Comparison of ENCODE assay signal across 8 mouse cellular contexts in the genomic region with DNA sequence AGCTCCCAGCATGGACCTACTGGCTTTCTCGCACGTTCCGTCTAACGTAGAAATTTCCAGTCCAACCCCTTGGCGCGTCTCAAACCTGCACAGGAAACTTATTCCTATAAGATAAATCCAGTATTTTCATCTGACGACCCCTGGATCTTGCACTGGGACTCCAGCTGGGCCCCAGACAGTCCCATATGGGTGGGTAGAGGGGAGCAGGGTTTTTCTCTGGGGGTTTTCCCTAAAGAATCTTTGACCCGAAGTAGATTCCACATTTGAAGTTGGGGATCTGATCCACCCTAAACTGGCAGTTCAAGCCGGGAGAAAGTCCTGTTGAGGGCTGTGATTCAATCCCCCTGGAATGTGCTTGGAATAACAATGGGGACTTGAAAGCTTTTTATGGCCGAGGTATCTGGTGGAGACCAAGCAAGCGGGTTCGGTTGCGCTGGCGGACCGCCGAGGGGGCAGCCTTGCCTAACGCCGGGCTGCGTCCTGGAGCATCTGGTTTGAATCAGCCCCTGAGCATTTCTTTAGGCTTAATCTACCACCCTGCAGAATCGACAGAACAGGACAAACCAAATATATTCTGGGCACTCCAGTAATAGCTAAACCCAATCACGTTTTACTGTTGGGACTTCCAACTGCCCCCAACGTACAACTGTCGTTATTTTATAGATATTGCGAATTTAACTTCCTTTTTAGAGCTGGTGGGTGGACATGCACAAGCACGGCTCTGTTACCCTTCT.
DNase-seq lines count a peak whose midpoint lies in the region; ATAC-seq lines count a peak whose summit lies in the region.

No protein-coding gene starts in this region.

- H3K27ac ChIP-seq in hindbrain, embryonic 16.5 days (ENCODE audit: low read depth, low read length) = peak overlapping the region; percentile 75
- H3K27ac ChIP-seq in limb, embryonic 13.5 days = peak overlapping the region; percentile 94
- peak overlapping the region; percentile 76 for H3K27ac ChIP-seq in midbrain, embryonic 11.5 days (ENCODE audit: low read depth, low read length)
- peak overlapping the region; percentile 92 for H3K27ac ChIP-seq in stomach, embryonic 15.5 days

- no peaks in the 10 kb centered on the region for H3K36me3 ChIP-seq in erythroblast, embryonic 14.5 days (ENCODE audit: control insufficient read depth)
- H3K36me3 ChIP-seq in hindbrain, embryonic 16.5 days (ENCODE audit: control insufficient read depth, insufficient read depth, low read length) = no peaks in the 10 kb centered on the region
- H3K36me3 ChIP-seq in limb, embryonic 13.5 days = no peaks in the 10 kb centered on the region
- no peaks in the 10 kb centered on the region for H3K36me3 ChIP-seq in midbrain, embryonic 11.5 days (ENCODE audit: control insufficient read depth, insufficient read depth, low read length)
- no peaks in the 10 kb centered on the region for H3K36me3 ChIP-seq in stomach, embryonic 15.5 days

- peak overlapping the region; percentile 55 for H3K4me3 ChIP-seq in erythroblast, embryonic 14.5 days (replicated peaks)
- H3K4me3 ChIP-seq in hindbrain, embryonic 16.5 days (ENCODE audit: low read length) = peak overlapping the region; percentile 38
- H3K4me3 ChIP-seq in limb, embryonic 13.5 days = peak overlapping the region; percentile 36
- peak overlapping the region; percentile 28 for H3K4me3 ChIP-seq in midbrain, embryonic 11.5 days (ENCODE audit: low read depth, low read length)
- H3K4me3 ChIP-seq in stomach, embryonic 15.5 days (replicated peaks) = peak overlapping the region; percentile 36

- peaks cover 25% of the 10 kb centered on the region for H3K4me1 ChIP-seq in erythroblast, embryonic 14.5 days (ENCODE audit: control insufficient read depth)
- peaks cover 25% of the 10 kb centered on the region for H3K4me1 ChIP-seq in hindbrain, embryonic 16.5 days (ENCODE audit: control insufficient read depth, insufficient read depth, low read depth, low read length)
- H3K4me1 ChIP-seq in limb, embryonic 13.5 days = peaks cover 37% of the 10 kb centered on the region
- H3K4me1 ChIP-seq in midbrain, embryonic 11.5 days (ENCODE audit: control insufficient read depth, insufficient read depth, low read length) = peaks cover 24% of the 10 kb centered on the region
- peaks cover 19% of the 10 kb centered on the region for H3K4me1 ChIP-seq in stomach, embryonic 15.5 days

- H3K9me3 ChIP-seq in erythroblast, embryonic 14.5 days (ENCODE audit: control insufficient read depth, low read length) = peaks cover 6% of the 10 kb centered on the region
- no peaks in the 10 kb centered on the region for H3K9me3 ChIP-seq in hindbrain, embryonic 16.5 days (ENCODE audit: control insufficient read depth, low read length)
- H3K9me3 ChIP-seq in limb, embryonic 13.5 days = no peaks in the 10 kb centered on the region; the same call in 1 of the 2 replicates
- H3K9me3 ChIP-seq in midbrain, embryonic 11.5 days (ENCODE audit: control insufficient read depth, low read length) = no peaks in the 10 kb centered on the region
- no peaks in the 10 kb centered on the region for H3K9me3 ChIP-seq in stomach, embryonic 15.5 days

- DNase-seq in cerebellum, postnatal 14 days = peak; percentile 51
- peak; percentile 63 for DNase-seq in gastrocnemius, postnatal 10 days
- peak; percentile 97 for DNase-seq in midbrain, embryonic 11.5 days (ENCODE audit: low spot score, missing footprints)

- peak overlapping the region; percentile 69 for H3K4me2 ChIP-seq in hindbrain, embryonic 16.5 days (ENCODE audit: low read length)
- peak overlapping the region; percentile 69 for H3K4me2 ChIP-seq in limb, embryonic 13.5 days (replicated peaks)
- H3K4me2 ChIP-seq in midbrain, embryonic 11.5 days = peak overlapping the region; percentile 58
- peak overlapping the region; percentile 73 for H3K4me2 ChIP-seq in stomach, embryonic 15.5 days

- under 1% methylated on average over 25 of the region's 25 CpGs for WGBS in hindbrain, embryonic 16.5 days
- under 1% methylated on average over 25 of the region's 25 CpGs for WGBS in limb, embryonic 13.5 days
- under 1% methylated on average over 25 of the region's 25 CpGs for WGBS in midbrain, embryonic 11.5 days
- under 1% methylated on average over 25 of the region's 25 CpGs for WGBS in stomach, embryonic 15.5 days

- peak overlapping the region; percentile 53 for H3K9ac ChIP-seq in hindbrain, embryonic 16.5 days (ENCODE audit: low read depth, low read length)
- H3K9ac ChIP-seq in limb, embryonic 13.5 days = peak overlapping the region; percentile 59
- peak overlapping the region; percentile 57 for H3K9ac ChIP-seq in midbrain, embryonic 11.5 days (ENCODE audit: low read length)
- H3K9ac ChIP-seq in stomach, embryonic 15.5 days = 0 out of 2 replicates have a peak overlapping the region, but pooled peaks have one; percentile 20

- no peak for ATAC-seq in erythroblast, adult 5-6 weeks (replicated peaks; ENCODE audit: low FRiP score, poor library complexity, severe bottlenecking)
- peak; percentile 70 for ATAC-seq in hindbrain, embryonic 16.5 days
- peak; percentile 79 for ATAC-seq in limb, embryonic 13.5 days (ENCODE audit: low FRiP score, low read depth)
- peak; percentile 75 for ATAC-seq in midbrain, embryonic 11.5 days (ENCODE audit: low FRiP score)
- ATAC-seq in stomach, embryonic 15.5 days (ENCODE audit: insufficient read depth, low FRiP score, low read depth) = peak; percentile 23; the same call in 1 of the 2 replicates

- peaks cover 31% of the 10 kb centered on the region for H3K27me3 ChIP-seq in erythroblast, embryonic 14.5 days (ENCODE audit: control insufficient read depth)
- no peaks in the 10 kb centered on the region for H3K27me3 ChIP-seq in hindbrain, embryonic 16.5 days (replicated peaks; ENCODE audit: control insufficient read depth, insufficient read depth, low read length)
- no peaks in the 10 kb centered on the region for H3K27me3 ChIP-seq in limb, embryonic 13.5 days
- H3K27me3 ChIP-seq in midbrain, embryonic 11.5 days (ENCODE audit: control insufficient read depth, insufficient read depth, low read length) = no peaks in the 10 kb centered on the region
- H3K27me3 ChIP-seq in stomach, embryonic 15.5 days (replicated peaks) = no peaks in the 10 kb centered on the region
